Mouse (Mus musculus): Measurements from ENCODE around the gene Tmeff1.

- TF ChIP-seq CTCF (IDR thresholded peaks at IDR 0.05; ENCODE audit: borderline replicate concordance, extremely low read depth, insufficient read depth, insufficient read length) (no peak), POLR2A (IDR thresholded peaks at IDR 0.05; ENCODE audit: borderline replicate concordance, extremely low read depth, insufficient read depth, insufficient read length, poor library complexity, severe bottlenecking) (no peak)
Measured at GRCm38 (mm10) chr4:48643801-48644200, 58.8 kb downstream of the Tmeff1 start.

Measured in brain, embryonic 14.5 days (tissue).